Mouse (Mus musculus) right cerebral cortex, postnatal 36 days (tissue): Measurements from ENCODE around the gene Ptpru.
"Not testable (repeated sequence)": the region's sequence is repeated elsewhere in the genome, so short reads cannot be mapped to it uniquely, and the experiment has no call there.

ENCODE experiments used
- DNase-seq, 2 experiments: peaks; one replicate each; pipeline ENCODE4 v3.0.0; 2022; ENCODE audit warnings: low spot score in 2 of 2, mixed read lengths in 1 of 2

Gene Ptpru

GRCm38 (mm10) chr4:131836351-131836881 is 1.7 kb downstream of the Ptpru start:
- no peak for DNase-seq

GRCm38 (mm10) chr4:131833971-131834609 is 4.0 kb downstream of the Ptpru start:
- no peak for DNase-seq

- no peak for DNase-seq
Observed at GRCm38 (mm10) chr4:131832759-131833407, 5.2 kb downstream of the Ptpru start.

GRCm38 (mm10) chr4:131831546-131832045 is 6.5 kb downstream of the Ptpru start:
- DNase-seq, result no peak

- no peak for DNase-seq
Observed at GRCm38 (mm10) chr4:131829123-131829522, 9.0 kb downstream of the Ptpru start.

- DNase-seq, result no peak
Observed at GRCm38 (mm10) chr4:131826905-131827304, 11.2 kb downstream of the Ptpru start.

- no peak for DNase-seq
Observed at GRCm38 (mm10) chr4:131825830-131826229, 12.3 kb downstream of the Ptpru start.

- no peak for DNase-seq
Observed at GRCm38 (mm10) chr4:131824939-131825338, 13.1 kb downstream of the Ptpru start.

- no peak for DNase-seq
Observed at GRCm38 (mm10) chr4:131822583-131822982, 15.5 kb downstream of the Ptpru start.

GRCm38 (mm10) chr4:131821161-131821731 is 16.8 kb downstream of the Ptpru start:
- peak in 1 of 2 experiments; percentile 44 for DNase-seq

GRCm38 (mm10) chr4:131818926-131819325 is 19.2 kb downstream of the Ptpru start:
- no peak for DNase-seq

- no peak for DNase-seq
Observed at GRCm38 (mm10) chr4:131815774-131816173, 22.3 kb downstream of the Ptpru start.

- no peak for DNase-seq
Observed at GRCm38 (mm10) chr4:131814869-131815268, 23.2 kb downstream of the Ptpru start.

GRCm38 (mm10) chr4:131813798-131814197 is 24.3 kb downstream of the Ptpru start:
- DNase-seq, result no peak

- DNase-seq, result no peak
Observed at GRCm38 (mm10) chr4:131812458-131812857, 25.6 kb downstream of the Ptpru start.

- no peak for DNase-seq
Observed at GRCm38 (mm10) chr4:131805255-131805654, 32.8 kb downstream of the Ptpru start.

GRCm38 (mm10) chr4:131804732-131805131 is 33.4 kb downstream of the Ptpru start:
- DNase-seq, result not testable (repeated sequence)

- DNase-seq, result no peak
Observed at GRCm38 (mm10) chr4:131803846-131804245, 34.2 kb downstream of the Ptpru start.

GRCm38 (mm10) chr4:131798968-131799367 is 39.1 kb downstream of the Ptpru start:
- no peak for DNase-seq

- DNase-seq, result no peak
Observed at GRCm38 (mm10) chr4:131797920-131798319, 40.2 kb downstream of the Ptpru start.

GRCm38 (mm10) chr4:131797483-131797882 is 40.6 kb downstream of the Ptpru start:
- DNase-seq, result no peak

GRCm38 (mm10) chr4:131796312-131797080 is 41.6 kb downstream of the Ptpru start:
- DNase-seq, result no peak
